Mouse (Mus musculus): ENCODE measurements at regions not wholly inside any gene's neighbourhood (a gene's known extent, or its start where the extent isn't known, plus 50 kb on each side); places are given as distances from the start of the nearest gene placed in this dataset.

DNA sequence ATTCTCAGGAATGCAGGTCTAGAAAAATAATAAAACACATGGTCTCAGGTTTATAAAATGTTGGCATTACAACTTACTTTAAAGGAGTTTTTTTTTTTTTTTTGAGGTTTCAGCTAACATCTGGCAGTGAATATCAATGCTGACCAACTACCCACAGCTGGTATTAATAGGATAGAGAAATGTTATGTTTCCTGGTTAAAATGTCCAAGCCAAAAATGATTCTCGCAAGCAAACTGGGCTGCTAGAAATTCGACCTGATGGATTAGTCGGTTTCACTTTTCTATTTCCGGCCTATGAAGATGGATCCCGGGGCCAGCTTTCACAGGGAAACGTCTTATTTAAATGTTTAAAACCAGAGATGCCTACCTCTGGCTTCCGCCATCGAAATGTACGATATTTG, 186.6 kb upstream of the Hnrnpa3 start:
- TF ChIP-seq ELF1 (IDR thresholded peaks at IDR 0.05; ENCODE audit: low read depth, low read length) (no peak), POLR2A (IDR thresholded peaks at IDR 0.05; ENCODE audit: low read depth, low read length) (no peak), MXI1 (IDR thresholded peaks at IDR 0.05; ENCODE audit: low read depth, low read length) (no peak), BHLHE40 (IDR thresholded peaks at IDR 0.05; ENCODE audit: low read depth, low read length) (no peak), PAX5 (IDR thresholded peaks at IDR 0.05; ENCODE audit: low read length) (no peak), RCOR1 (conservative IDR thresholded peaks at IDR 0.05; ENCODE audit: low read depth, low read length) (no peak), JUN (IDR thresholded peaks at IDR 0.05; ENCODE audit: insufficient read depth, low read depth, low read length) (no peak), JUND (conservative IDR thresholded peaks at IDR 0.05; ENCODE audit: low read depth, low read length) (no peak), ZMIZ1 (IDR thresholded peaks at IDR 0.05; ENCODE audit: low read depth, low read length) (no peak), HCFC1 (IDR thresholded peaks at IDR 0.05; ENCODE audit: low read depth, low read length) (no peak)
- H3K4me2 ChIP-seq (ENCODE audit: insufficient read depth, low read depth, poor library complexity, severe bottlenecking) = no peak overlapping the region
- no peaks in the 10 kb centered on the region for H3K79me2 ChIP-seq (replicated peaks; ENCODE audit: control insufficient read depth, extremely low read depth, insufficient read depth, poor library complexity, severe bottlenecking)
- H3K9me3 ChIP-seq (replicated peaks; ENCODE audit: low read length) = no peaks in the 10 kb centered on the region
- H3K27ac ChIP-seq (ENCODE audit: insufficient read depth, low read depth) = no peak overlapping the region
- in situ Hi-C loops (cut with MboI; ENCODE audit: low pct_ligation_motif_present, low pct_unique_long_range_greater_than_20kb, low sequenced_read_pairs) = loop anchor here (25.0 kb wide), 1 partner anchor 115 kb away; no protein-coding TSS in a partner anchor
- no peak for DNase-seq (ENCODE audit: extremely low read depth)
- dilution Hi-C loops (cut with MboI; ENCODE audit: extremely low pct_ligation_motif_present, extremely low pct_unique_long_range_greater_than_20kb, low sequenced_read_pairs) = no loop called here
- H3K27me3 ChIP-seq (replicated peaks) = no peaks in the 10 kb centered on the region
- no peaks in the 10 kb centered on the region for H3K36me3 ChIP-seq (replicated peaks in 1 of 2; ENCODE audit: control insufficient read depth in 1 of 2, insufficient read depth in 1 of 2, low read length in 1 of 2)
- no peak overlapping the region for H3K4me3 ChIP-seq (replicated peaks in 1 of 3; ENCODE audit: low read depth in 2 of 3, low read length in 2 of 3, poor library complexity in 1 of 3)
- peaks cover 2 to 31% of the 10 kb centered on the region in 2 experiments; a peak in 2 of 4 replicates for H3K4me1 ChIP-seq (ENCODE audit: control insufficient read depth in 1 of 2, insufficient read depth in 2 of 2)
- H3K9ac ChIP-seq (ENCODE audit: insufficient read depth, low read depth) = no peak overlapping the region

GRCm38 (mm10) chr2:75474509-75474908, 184.6 kb upstream of the Hnrnpa3 start:
- DNase-seq (ENCODE audit: extremely low read depth) = no peak
- dilution Hi-C loops (cut with MboI; ENCODE audit: extremely low pct_ligation_motif_present, extremely low pct_unique_long_range_greater_than_20kb, low sequenced_read_pairs) = no loop called here
- in situ Hi-C loops (cut with MboI; ENCODE audit: low pct_ligation_motif_present, low pct_unique_long_range_greater_than_20kb, low sequenced_read_pairs) = loop anchor here (25.0 kb wide), 1 partner anchor 113 kb away; no protein-coding TSS in a partner anchor

DNA sequence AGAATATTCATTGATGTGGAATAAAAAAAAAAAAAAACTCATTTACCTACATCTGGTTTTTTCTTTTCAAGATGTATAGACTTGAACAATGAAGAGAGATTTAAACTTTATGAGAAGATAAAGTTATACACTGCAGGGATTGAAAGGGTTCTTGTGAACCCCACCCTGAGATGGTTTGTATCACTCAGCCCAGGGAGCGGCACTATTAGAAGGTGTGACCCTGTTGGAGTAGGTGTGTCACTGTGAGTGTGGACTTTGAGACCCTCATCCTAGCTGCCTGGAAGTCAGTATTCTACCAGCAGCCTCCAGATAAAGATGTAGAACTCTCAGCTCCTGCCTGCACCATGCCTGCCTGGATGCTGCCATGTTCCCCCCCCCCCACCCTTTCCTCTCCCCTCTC, 182.7 kb upstream of the Hnrnpa3 start:
- no peaks in the 10 kb centered on the region for H3K27me3 ChIP-seq (replicated peaks)
- DNase-seq (ENCODE audit: extremely low read depth) = no peak
- in situ Hi-C loops (cut with MboI; ENCODE audit: low pct_ligation_motif_present, low pct_unique_long_range_greater_than_20kb, low sequenced_read_pairs) = no loop called here
- dilution Hi-C loops (cut with MboI; ENCODE audit: extremely low pct_ligation_motif_present, extremely low pct_unique_long_range_greater_than_20kb, low sequenced_read_pairs) = no loop called here
- no peak overlapping the region for H3K4me2 ChIP-seq (ENCODE audit: insufficient read depth, low read depth, poor library complexity, severe bottlenecking)
- no peak overlapping the region for H3K27ac ChIP-seq (ENCODE audit: insufficient read depth, low read depth)
- H3K4me3 ChIP-seq (replicated peaks in 1 of 3; ENCODE audit: low read depth in 2 of 3, low read length in 2 of 3, poor library complexity in 1 of 3) = no peak overlapping the region
- peaks cover 0 to 2% of the 10 kb centered on the region in 2 experiments; a peak in 1 of 4 replicates for H3K4me1 ChIP-seq (ENCODE audit: control insufficient read depth in 1 of 2, insufficient read depth in 2 of 2)
- no peaks in the 10 kb centered on the region for H3K9me3 ChIP-seq (replicated peaks; ENCODE audit: low read length)
- H3K36me3 ChIP-seq (replicated peaks in 1 of 2; ENCODE audit: control insufficient read depth in 1 of 2, insufficient read depth in 1 of 2, low read length in 1 of 2) = no peaks in the 10 kb centered on the region
- no peak overlapping the region for H3K9ac ChIP-seq (ENCODE audit: insufficient read depth, low read depth)
- H3K79me2 ChIP-seq (replicated peaks; ENCODE audit: control insufficient read depth, extremely low read depth, insufficient read depth, poor library complexity, severe bottlenecking) = no peaks in the 10 kb centered on the region
- no peak for TF ChIP-seq JUND (conservative IDR thresholded peaks at IDR 0.05; ENCODE audit: low read depth, low read length)
- TF ChIP-seq RAD21 (IDR thresholded peaks at IDR 0.05; ENCODE audit: low read depth, low read length) = no peak
- no peak for TF ChIP-seq POLR2AphosphoS2 (IDR thresholded peaks at IDR 0.05; ENCODE audit: low read depth, low read length)
- TF ChIP-seq JUN (IDR thresholded peaks at IDR 0.05; ENCODE audit: insufficient read depth, low read depth, low read length) = no peak
- no peak for TF ChIP-seq NELFE (IDR thresholded peaks at IDR 0.05; ENCODE audit: low read depth, low read length)
- no peak for TF ChIP-seq SIN3A (IDR thresholded peaks at IDR 0.05; ENCODE audit: low read length)
- no peak for TF ChIP-seq CHD2 (IDR thresholded peaks at IDR 0.05; ENCODE audit: low read length)
- no peak for TF ChIP-seq BHLHE40 (IDR thresholded peaks at IDR 0.05; ENCODE audit: low read depth, low read length)
- TF ChIP-seq MYC (IDR thresholded peaks at IDR 0.05; ENCODE audit: low read depth, low read length) = no peak
- no peak for TF ChIP-seq IRF4 (IDR thresholded peaks at IDR 0.05; ENCODE audit: low read depth, low read length)
- no peak for TF ChIP-seq GABPA (IDR thresholded peaks at IDR 0.05; ENCODE audit: insufficient replicate concordance, low read depth, low read length)
- TF ChIP-seq ZMIZ1 (IDR thresholded peaks at IDR 0.05; ENCODE audit: low read depth, low read length) = no peak
- no peak for TF ChIP-seq MXI1 (IDR thresholded peaks at IDR 0.05; ENCODE audit: low read depth, low read length)
- TF ChIP-seq EP300 (IDR thresholded peaks at IDR 0.05; ENCODE audit: low read length) = no peak
- TF ChIP-seq ETS1 (conservative IDR thresholded peaks at IDR 0.05; ENCODE audit: low read depth, low read length) = no peak
- TF ChIP-seq RCOR1 (conservative IDR thresholded peaks at IDR 0.05; ENCODE audit: low read depth, low read length) = no peak
- TF ChIP-seq HCFC1 (IDR thresholded peaks at IDR 0.05; ENCODE audit: low read depth, low read length) = no peak
- TF ChIP-seq NRF1 (IDR thresholded peaks at IDR 0.05; ENCODE audit: low read depth, low read length) = no peak

More at GRCm38 (mm10) chr2:75474509-75474908, 184.6 kb upstream of the Hnrnpa3 start:
- H3K4me1 ChIP-seq (ENCODE audit: control insufficient read depth in 1 of 2, insufficient read depth in 2 of 2) = peaks cover 2 to 16% of the 10 kb centered on the region in 2 experiments; a peak in 2 of 4 replicates
- no peak overlapping the region for H3K27ac ChIP-seq (ENCODE audit: insufficient read depth, low read depth)
- TF ChIP-seq POLR2AphosphoS2 (IDR thresholded peaks at IDR 0.05; ENCODE audit: low read depth, low read length) (no peak), CHD2 (IDR thresholded peaks at IDR 0.05; ENCODE audit: low read length) (no peak), KAT2A (IDR thresholded peaks at IDR 0.05; ENCODE audit: insufficient replicate concordance, low read length) (no peak), EP300 (IDR thresholded peaks at IDR 0.05; ENCODE audit: low read length) (no peak), ELF1 (IDR thresholded peaks at IDR 0.05; ENCODE audit: low read depth, low read length) (no peak), PAX5 (IDR thresholded peaks at IDR 0.05; ENCODE audit: low read length) (no peak), TCF12 (IDR thresholded peaks at IDR 0.05; ENCODE audit: low read depth, low read length) (no peak), BHLHE40 (IDR thresholded peaks at IDR 0.05; ENCODE audit: low read depth, low read length) (no peak), USF2 (conservative IDR thresholded peaks at IDR 0.05; ENCODE audit: low read depth, low read length) (no peak), GABPA (IDR thresholded peaks at IDR 0.05; ENCODE audit: insufficient replicate concordance, low read depth, low read length) (no peak), ZMIZ1 (IDR thresholded peaks at IDR 0.05; ENCODE audit: low read depth, low read length) (no peak), E2F4 (IDR thresholded peaks at IDR 0.05; ENCODE audit: insufficient replicate concordance, low read depth, low read length) (no peak)
- no peak overlapping the region for H3K9ac ChIP-seq (ENCODE audit: insufficient read depth, low read depth)
- no peak overlapping the region for H3K4me2 ChIP-seq (ENCODE audit: insufficient read depth, low read depth, poor library complexity, severe bottlenecking)
- no peaks in the 10 kb centered on the region for H3K9me3 ChIP-seq (replicated peaks; ENCODE audit: low read length)
- H3K79me2 ChIP-seq (replicated peaks; ENCODE audit: control insufficient read depth, extremely low read depth, insufficient read depth, poor library complexity, severe bottlenecking) = no peaks in the 10 kb centered on the region
- no peaks in the 10 kb centered on the region for H3K27me3 ChIP-seq (replicated peaks)
- no peaks in the 10 kb centered on the region for H3K36me3 ChIP-seq (replicated peaks in 1 of 2; ENCODE audit: control insufficient read depth in 1 of 2, insufficient read depth in 1 of 2, low read length in 1 of 2)
- no peak overlapping the region for H3K4me3 ChIP-seq (replicated peaks in 1 of 3; ENCODE audit: low read depth in 2 of 3, low read length in 2 of 3, poor library complexity in 1 of 3)
